Mouse (Mus musculus) gastrocnemius, adult 18-20 months (tissue): Measurements from ENCODE around the gene Gm5244. TPM values are rescaled to one million over a fixed set of nuclear protein-coding genes. Genes with fewer than 3 reads are reported as not detected.

Experiments
- total RNA-seq, 2 experiments: library from RNA; stranded (reverse); gene quantifications; 2 replicates each; pipeline ENCODE4 v1.2.3; 2021

Gm5244 gene
- total RNA-seq, 2 experiments from 2014 or later = not detected

Other genes starting within 250 kb of the Gm5244 start
- gene Gm4952, start 246.7 kb upstream of the Gm5244 start, total RNA-seq = not detected
- gene Glyat, start 213.4 kb upstream of the Gm5244 start, total RNA-seq = not detected
- not detected for gene Olfr1442, start 176.2 kb upstream of the Gm5244 start, total RNA-seq
- gene Olfr1443, start 168.6 kb upstream of the Gm5244 start, total RNA-seq = not detected
- gene Keg1, start 150.9 kb upstream of the Gm5244 start, total RNA-seq = under 1 TPM; 0.14 to 0.39 TPM
- 1 to 10 TPM; 1.8 to 2.0 TPM for gene Cntf, start 81.0 kb upstream of the Gm5244 start, total RNA-seq
- gene Zfp91, start 50.6 kb upstream of the Gm5244 start, total RNA-seq = 100 to 1,000 TPM; 131 to 144 TPM
- under 1 TPM; 0.25 to 0.38 TPM for gene Lpxn, start 50.5 kb upstream of the Gm5244 start, total RNA-seq
- not detected for gene Olfr1444, start 10.6 kb downstream of the Gm5244 start, total RNA-seq
- not detected for gene Olfr1445, start 37.2 kb downstream of the Gm5244 start, total RNA-seq
- gene Olfr1446, start 46.8 kb downstream of the Gm5244 start, total RNA-seq = not detected
- not detected for gene Olfr1447, start 57.1 kb downstream of the Gm5244 start, total RNA-seq
- gene Olfr1448, start 77.7 kb downstream of the Gm5244 start, total RNA-seq = not detected
- gene Olfr1449, start 84.2 kb downstream of the Gm5244 start, total RNA-seq = not detected
- gene Olfr1450, start 103.6 kb downstream of the Gm5244 start, total RNA-seq = not detected
- not detected for gene Olfr1451, start 148.3 kb downstream of the Gm5244 start, total RNA-seq
- not detected for gene Olfr1453, start 181.6 kb downstream of the Gm5244 start, total RNA-seq
- not detected for gene Olfr1454, start 213.9 kb downstream of the Gm5244 start, total RNA-seq